Mouse (Mus musculus) hindbrain, embryonic 15.5 days (tissue): ENCODE results near the gene Plekhh3. TPM values are rescaled to one million over a fixed set of nuclear protein-coding genes. Genes with fewer than 3 reads are reported as not detected.
"Not testable (repeated sequence)": the region's sequence is repeated elsewhere in the genome, so short reads cannot be mapped to it uniquely, and the experiment has no call there.

ENCODE experiments used
- ATAC-seq: fragments of 200-750 bp; cut with Nextera tagmentation; 2 replicates; pipeline ENCODE4 v1.8.0; 2017; ENCODE audit warnings: low read depth, moderate number of reproducible peaks, moderate TSS enrichment; ENCODE audit not compliant: low FRiP score
- H3K27ac ChIP-seq: fragments of 300-500 bp; sonication (generic); replicated peaks from 2 replicates; pipeline ENCODE4 v1.5.1; 2015; ENCODE audit warnings: mild to moderate bottlenecking, inconsistent platforms
- H3K27me3 ChIP-seq: fragments of 300-500 bp; sonication (generic); 2 replicates; pipeline ENCODE4 v1.6.1; 2015; ENCODE audit warnings: control low read depth, inconsistent platforms
- H3K36me3 ChIP-seq: fragments of 300-500 bp; sonication (generic); 2 replicates; pipeline ENCODE4 v1.6.1; 2015; ENCODE audit warnings: control low read depth, inconsistent platforms
- H3K4me1 ChIP-seq: fragments of 300-500 bp; sonication (generic); replicated peaks from 2 replicates; pipeline ENCODE4 v1.6.1; 2015; ENCODE audit warnings: control low read depth, inconsistent platforms
- H3K4me2 ChIP-seq: fragments of 300-500 bp; sonication (generic); 2 replicates; pipeline ENCODE4 v1.6.1; 2015; ENCODE audit warnings: moderate library complexity, mild to moderate bottlenecking, inconsistent platforms
- H3K4me3 ChIP-seq: fragments of 300-500 bp; sonication (generic); 2 replicates; pipeline ENCODE4 v1.5.1; 2015; ENCODE audit warnings: mild to moderate bottlenecking, inconsistent platforms
- H3K9ac ChIP-seq: fragments of 300-500 bp; sonication (generic); 2 replicates; pipeline ENCODE4 v1.6.1; 2015; ENCODE audit warnings: inconsistent platforms
- H3K9me3 ChIP-seq: fragments of 300-500 bp; sonication (generic); 2 replicates; pipeline ENCODE4 v1.6.1; 2016; ENCODE audit warnings: control low read depth, inconsistent platforms
- WGBS: fragments of 180-500 bp; shearing (Covaris S2); methylation state at CpG from one replicate; pipeline ENCODE4 v1.1.7; 2015; 5-methylcytosine and 5-hydroxymethylcytosine counted together
- polyA plus RNA-seq: library from polyadenylated mRNA; unstranded; fragments of >200 nt; fragmentation: Nextera tagmentation; extraction: Ambion mirVana; gene quantifications from 2 replicates; pipeline ENCODE4 v1.2.1, GENCODE M21; 2015

Plekhh3 gene
- polyA plus RNA-seq, 1 experiment from 2014 or later = 11.8 TPM

DNA sequence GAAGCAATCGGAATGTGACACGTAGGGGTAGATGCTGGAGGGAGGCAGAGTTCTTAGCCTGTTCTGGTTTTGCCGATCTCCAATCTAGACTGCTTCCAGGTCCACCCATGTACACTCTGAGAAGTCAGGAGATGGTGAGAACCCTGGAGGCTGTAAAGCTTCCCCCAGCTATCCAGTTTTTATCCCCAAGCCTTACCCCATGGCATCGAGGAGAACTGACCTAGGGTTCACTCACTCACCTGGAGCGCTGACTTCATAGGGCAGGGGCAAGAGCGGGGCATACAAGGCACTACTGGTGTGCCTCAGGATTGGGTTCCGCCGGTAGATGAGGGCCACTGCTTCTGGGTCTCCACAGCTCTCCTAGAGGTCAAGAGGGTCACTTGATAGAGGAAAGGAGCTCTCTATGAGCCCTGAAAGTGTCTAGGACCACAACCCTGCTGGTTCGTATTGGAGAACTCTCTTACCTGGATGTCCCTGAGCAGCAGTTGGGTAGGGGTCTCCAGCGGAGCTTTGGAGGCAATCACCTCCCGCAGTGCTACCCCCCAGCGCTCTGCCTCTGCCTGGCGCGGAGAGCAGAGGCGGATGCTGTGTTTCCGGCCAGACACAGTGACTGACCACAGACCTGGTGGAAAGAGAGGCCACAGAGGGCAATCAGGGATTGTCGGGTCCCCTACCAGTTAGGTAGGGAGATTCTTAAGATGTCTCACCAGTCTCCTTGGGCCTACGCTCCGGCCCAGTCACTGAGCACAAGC is 3.8 kb downstream of the Plekhh3 start:
- Histone ChIP-seq H3K9ac (no peak overlapping the region), H3K27me3 (peaks cover 62% of the 10 kb centered on the region), H3K36me3 (peaks cover 22% of the 10 kb centered on the region), H3K4me1 (peaks cover 40% of the 10 kb centered on the region), H3K4me3 (no peak overlapping the region), H3K9me3 (no peaks in the 10 kb centered on the region), H3K4me2 (no peak overlapping the region), H3K27ac (no peak overlapping the region)
- WGBS = 64% methylated on average over 19 of the region's 19 CpGs
- ATAC-seq = no peak

DNA sequence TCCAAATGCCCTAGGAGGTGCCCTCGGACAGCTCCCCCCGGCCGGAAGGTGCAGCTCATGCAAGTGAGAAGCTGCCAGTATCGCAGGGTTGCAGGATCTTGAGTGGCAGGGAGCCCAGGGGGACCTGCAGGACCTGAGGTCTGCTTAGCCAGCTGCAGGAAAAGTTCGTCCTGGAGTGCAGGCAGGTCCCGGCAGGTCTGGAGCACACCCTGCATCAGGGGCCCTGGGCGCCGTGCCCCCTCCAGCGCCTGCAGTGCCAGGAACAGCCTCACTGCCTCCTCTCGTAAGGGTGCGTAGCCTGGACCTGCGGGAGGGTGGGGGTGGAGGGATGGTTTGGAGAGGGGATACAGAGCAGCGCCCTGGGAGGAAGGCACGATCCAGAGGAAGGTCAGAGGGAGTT is 4.8 kb downstream of the Plekhh3 start:
- no peak for ATAC-seq
- no peaks in the 10 kb centered on the region for H3K9me3 ChIP-seq
- H3K36me3 ChIP-seq = peaks cover 28% of the 10 kb centered on the region
- H3K4me3 ChIP-seq = no peak overlapping the region
- peaks cover 62% of the 10 kb centered on the region for H3K27me3 ChIP-seq
- 60% methylated on average over 14 of the region's 14 CpGs for WGBS
- H3K9ac ChIP-seq = no peak overlapping the region
- no peak overlapping the region for H3K4me2 ChIP-seq
- H3K27ac ChIP-seq = no peak overlapping the region
- H3K4me1 ChIP-seq = peaks cover 31% of the 10 kb centered on the region

DNA sequence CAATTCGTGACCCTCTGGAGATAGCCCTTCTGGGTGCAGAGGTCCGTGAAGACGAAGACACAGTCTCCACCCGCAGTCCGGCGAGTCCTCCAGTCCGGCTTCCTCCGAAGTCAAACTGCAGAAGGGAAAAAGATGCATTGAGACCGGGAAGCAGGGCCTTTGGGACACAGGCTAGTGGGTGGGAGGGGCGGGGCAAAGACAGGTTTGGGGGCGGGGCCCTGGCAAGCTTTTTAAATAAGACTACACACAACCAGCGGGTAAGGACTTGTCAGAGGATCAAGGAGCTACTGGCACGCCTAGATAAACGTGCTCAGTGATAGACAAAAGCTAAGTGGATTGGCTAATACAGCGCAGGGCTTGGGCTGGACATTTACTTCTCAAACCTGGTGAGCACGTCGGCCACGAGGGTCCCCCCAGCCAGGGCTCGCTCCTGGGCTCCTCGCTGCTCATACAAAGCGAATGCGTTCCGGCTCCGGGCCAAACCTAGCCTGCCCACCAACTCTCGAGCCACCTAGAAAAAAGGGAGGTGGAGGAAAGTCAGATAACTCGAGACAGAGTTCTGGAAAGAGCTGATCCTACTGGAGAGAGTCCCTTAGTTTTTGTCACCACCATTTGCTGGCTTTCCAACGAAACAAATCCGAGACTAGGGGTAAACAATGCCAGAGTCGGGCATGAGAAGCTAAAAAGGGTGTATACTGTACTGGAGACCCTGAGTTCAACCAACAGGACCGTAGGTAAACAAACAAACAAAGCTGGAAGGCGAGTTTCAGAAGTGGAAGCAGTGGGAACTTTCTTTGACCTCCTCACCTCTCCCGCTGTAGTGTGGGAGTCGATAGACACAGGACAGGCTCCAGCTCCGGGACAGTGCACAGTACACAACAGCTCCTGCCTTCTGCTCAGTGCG is 6.2 kb downstream of the Plekhh3 start:
- no peak for ATAC-seq
- Histone ChIP-seq H3K27me3 (peaks cover 62% of the 10 kb centered on the region), H3K36me3 (peaks cover 28% of the 10 kb centered on the region), H3K27ac (no peak overlapping the region), H3K9ac (no peak overlapping the region), H3K4me3 (no peak overlapping the region), H3K4me1 (peaks cover 23% of the 10 kb centered on the region), H3K9me3 (no peaks in the 10 kb centered on the region), H3K4me2 (peak overlapping the region; percentile 44)
- 28% methylated on average over 35 of the region's 35 CpGs for WGBS

DNA sequence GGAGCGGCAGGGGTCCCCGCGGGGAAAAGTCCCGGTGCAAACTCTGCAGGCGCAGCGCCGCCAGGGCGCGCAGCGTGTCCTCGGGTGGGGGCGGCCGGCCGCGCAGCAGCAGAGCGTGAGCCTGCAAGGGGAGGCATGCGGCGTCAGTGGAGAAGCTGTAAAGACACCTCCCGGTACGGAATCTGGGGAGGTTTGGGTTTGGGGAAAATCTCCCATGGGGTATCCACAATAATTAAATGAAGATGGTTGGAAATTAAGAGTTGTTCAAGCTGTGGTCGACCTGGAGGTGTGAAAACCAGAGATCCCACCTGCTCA is 6.8 kb downstream of the Plekhh3 start:
- peaks cover 59% of the 10 kb centered on the region for H3K27me3 ChIP-seq

DNA sequence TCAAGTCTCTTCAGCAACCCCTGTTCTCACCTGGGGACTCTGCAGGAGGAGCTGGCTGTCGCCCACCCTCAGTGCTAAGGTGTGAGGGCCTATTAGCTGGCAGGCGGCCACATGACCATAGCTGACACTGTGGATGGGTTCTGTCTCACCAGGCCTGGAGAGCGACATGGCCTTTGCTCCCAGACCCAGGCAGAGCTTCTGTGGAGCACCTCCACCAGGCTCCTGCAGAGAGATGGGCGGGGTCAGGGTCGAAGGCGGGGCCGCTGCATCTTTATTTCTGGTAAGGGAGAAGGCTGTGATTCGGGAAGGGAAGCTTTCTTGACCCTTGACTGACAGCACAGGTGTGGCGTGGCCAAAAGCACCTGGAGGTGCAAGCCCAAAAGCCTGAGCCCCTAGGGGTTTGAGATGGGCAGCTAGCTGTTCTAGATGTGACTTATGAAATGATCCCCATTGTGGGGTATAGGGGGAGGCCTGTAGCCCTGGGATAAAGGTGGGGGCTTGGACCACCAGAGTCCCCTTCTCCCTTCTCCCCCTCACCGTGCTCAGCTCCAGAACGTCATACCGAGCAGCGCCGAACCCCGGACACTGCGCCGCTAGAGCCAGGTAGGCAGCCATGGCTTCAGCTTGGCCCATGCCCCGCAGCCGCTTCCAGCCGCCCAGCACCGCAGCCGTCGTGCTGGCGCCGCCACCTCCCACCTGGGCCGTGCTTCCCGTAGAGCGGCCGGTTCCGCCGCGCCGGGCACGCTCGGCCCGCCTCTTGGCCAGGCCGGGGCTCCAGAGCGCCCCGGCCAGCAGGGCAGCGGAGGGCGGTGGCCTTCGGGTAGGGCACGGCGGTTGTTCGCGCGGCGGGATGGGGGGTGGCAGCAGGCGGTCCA is 7.4 kb downstream of the Plekhh3 start:
- WGBS = 19% methylated on average over 48 of the region's 49 CpGs

More for the DNA sequence above, 6.8 kb downstream of the Plekhh3 start:
- ATAC-seq = no peak
- Histone ChIP-seq H3K36me3 (peaks cover 28% of the 10 kb centered on the region), H3K4me2 (peak overlapping the region; percentile 44), H3K27ac (no peak overlapping the region), H3K4me1 (peaks cover 17% of the 10 kb centered on the region), H3K9ac (no peak overlapping the region), H3K9me3 (no peaks in the 10 kb centered on the region), H3K4me3 (peak overlapping the region; percentile 21)
- 14% methylated on average over 21 of the region's 21 CpGs for WGBS

DNA sequence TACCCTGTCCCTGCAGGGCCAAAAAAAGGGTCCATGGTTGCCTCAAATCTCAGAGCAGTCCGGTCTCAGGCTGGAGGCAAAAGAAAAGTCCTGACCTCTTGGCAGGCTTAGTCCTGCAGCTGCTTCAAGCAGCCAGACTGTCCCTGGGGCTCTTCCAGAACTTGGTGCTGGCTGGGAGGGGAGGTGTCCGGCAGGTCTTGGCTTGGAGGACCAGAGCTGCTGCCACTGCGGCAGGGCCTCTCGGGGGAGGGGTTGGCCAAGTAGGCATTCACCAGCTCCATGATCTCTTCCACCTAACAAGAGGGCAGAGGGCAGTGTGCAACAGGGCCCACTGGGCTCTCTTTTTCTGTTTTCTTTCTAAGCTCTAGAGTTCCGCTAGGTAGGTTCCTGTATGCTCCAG is 8.4 kb downstream of the Plekhh3 start:
- Histone ChIP-seq H3K4me2 (no peak overlapping the region), H3K27me3 (peaks cover 51% of the 10 kb centered on the region), H3K36me3 (peaks cover 32% of the 10 kb centered on the region), H3K9ac (no peak overlapping the region), H3K9me3 (no peaks in the 10 kb centered on the region), H3K4me3 (no peak overlapping the region), H3K27ac (no peak overlapping the region), H3K4me1 (peaks cover 8% of the 10 kb centered on the region; the same call in 1 of the 2 replicates)
- 41% methylated on average over 5 of the region's 5 CpGs for WGBS
- no peak; the same call in 1 of the 2 replicates for ATAC-seq

More for the DNA sequence above, 7.4 kb downstream of the Plekhh3 start:
- H3K9ac ChIP-seq = no peak overlapping the region
- peak overlapping the region; percentile 44 for H3K4me2 ChIP-seq
- no peak for ATAC-seq
- H3K27ac ChIP-seq = no peak overlapping the region
- peaks cover 28% of the 10 kb centered on the region for H3K36me3 ChIP-seq
- H3K27me3 ChIP-seq = peaks cover 59% of the 10 kb centered on the region
- H3K9me3 ChIP-seq = no peaks in the 10 kb centered on the region
- peaks cover 11% of the 10 kb centered on the region for H3K4me1 ChIP-seq
- H3K4me3 ChIP-seq = peak overlapping the region; percentile 21

DNA sequence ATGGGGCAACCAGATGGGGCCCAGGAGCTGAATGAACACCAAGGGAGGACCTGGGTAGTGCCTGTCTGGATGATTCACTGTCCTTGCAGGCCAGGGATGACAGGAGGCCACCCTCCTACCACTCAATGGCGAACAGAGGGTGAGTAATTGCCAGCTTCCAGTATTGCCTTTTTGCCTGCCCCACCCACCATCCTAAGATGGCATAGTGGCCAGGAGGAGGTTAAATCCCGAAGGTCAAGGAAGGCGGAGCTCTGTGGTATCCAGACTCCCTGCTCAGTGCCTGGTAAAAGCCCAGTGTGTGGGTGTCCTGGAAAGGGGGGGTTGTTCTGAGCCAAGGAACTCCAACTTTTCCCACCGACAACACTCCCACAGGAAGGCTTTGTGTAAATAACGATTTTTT is 8.8 kb downstream of the Plekhh3 start:
- Histone ChIP-seq H3K27me3 (peaks cover 46% of the 10 kb centered on the region), H3K36me3 (peaks cover 27% of the 10 kb centered on the region), H3K4me1 (peaks cover 8% of the 10 kb centered on the region; the same call in 1 of the 2 replicates), H3K9ac (no peak overlapping the region), H3K9me3 (no peaks in the 10 kb centered on the region), H3K27ac (no peak overlapping the region), H3K4me3 (no peak overlapping the region), H3K4me2 (no peak overlapping the region)
- 56% methylated on average over 5 of the region's 5 CpGs for WGBS
- no peak; the same call in 1 of the 2 replicates for ATAC-seq

DNA sequence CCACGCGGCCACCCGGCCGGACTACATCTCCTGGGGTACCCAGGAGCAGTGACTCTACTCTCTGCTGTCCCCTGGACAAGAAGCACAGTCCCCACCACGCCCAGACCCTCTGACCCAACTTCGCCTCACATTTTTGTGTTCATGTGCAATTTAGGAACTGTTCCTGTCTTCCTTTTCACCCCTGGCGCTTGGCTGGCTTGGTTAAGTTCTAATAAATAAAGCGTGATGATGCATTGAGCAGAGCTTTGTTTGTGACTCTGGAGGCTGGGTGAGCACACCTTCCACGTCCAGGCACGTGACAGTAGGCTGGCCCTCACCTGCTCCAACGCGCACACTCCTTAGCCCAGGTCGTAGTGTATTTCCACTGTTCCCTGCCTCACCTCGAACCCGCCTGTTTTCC is 9.6 kb downstream of the Plekhh3 start:
- Histone ChIP-seq H3K4me2 (no peak overlapping the region), H3K9me3 (no peaks in the 10 kb centered on the region), H3K27ac (no peak overlapping the region), H3K36me3 (peaks cover 20% of the 10 kb centered on the region; the same call in 1 of the 2 replicates), H3K9ac (no peak overlapping the region), H3K4me1 (peaks cover 10% of the 10 kb centered on the region), H3K27me3 (peaks cover 39% of the 10 kb centered on the region), H3K4me3 (no peak overlapping the region)
- no peak for ATAC-seq
- 91% methylated on average over 15 of the region's 15 CpGs for WGBS

DNA sequence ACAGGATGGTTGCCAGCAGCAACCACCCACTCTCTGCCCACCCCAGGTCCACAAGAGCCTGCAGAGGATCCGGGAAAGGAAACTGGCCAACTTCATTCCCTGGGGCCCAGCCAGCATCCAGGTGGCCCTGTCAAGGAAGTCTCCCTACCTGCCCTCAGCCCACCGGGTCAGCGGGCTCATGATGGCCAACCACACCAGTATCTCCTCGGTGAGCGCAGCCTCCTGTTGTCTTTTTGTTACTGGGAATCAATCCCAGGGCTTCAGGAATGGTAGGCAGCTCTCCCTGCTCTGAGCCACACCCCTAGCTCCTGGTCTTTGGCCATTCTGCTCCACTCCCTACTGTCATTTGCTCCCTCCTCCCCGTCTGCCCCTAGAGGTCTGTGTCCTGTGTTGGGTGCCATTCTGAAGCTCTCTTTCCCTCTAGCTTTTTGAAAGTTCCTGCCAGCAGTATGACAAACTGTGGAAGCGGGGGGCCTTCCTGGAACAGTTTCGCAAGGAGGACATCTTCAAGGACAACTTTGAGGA is 10.1 kb downstream of the Plekhh3 start:
- H3K27me3 ChIP-seq = peaks cover 34% of the 10 kb centered on the region
- ATAC-seq = not testable (repeated sequence)

DNA sequence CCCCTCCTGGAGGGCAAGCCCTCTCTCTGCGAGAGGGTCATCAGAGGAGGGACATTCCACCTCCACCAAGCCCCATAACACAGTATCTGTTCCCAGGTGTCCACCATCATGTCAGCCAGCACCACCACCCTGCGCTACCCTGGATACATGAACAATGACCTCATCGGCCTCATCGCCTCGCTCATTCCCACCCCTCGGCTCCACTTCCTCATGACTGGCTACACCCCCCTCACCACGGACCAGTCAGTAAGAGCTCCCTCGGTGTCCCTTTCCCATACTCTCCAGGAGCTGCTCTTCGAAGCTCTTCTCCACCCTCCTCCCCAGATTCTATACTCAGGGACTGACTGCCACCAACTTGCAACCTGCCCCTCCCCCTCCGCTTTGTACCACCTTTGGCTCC is 11.0 kb downstream of the Plekhh3 start:
- Histone ChIP-seq H3K27me3 (peaks cover 26% of the 10 kb centered on the region), H3K4me1 (peaks cover 20% of the 10 kb centered on the region), H3K36me3 (0 out of 2 replicates have a peak, but pooled peaks cover 11% of the 10 kb centered on the region)
- not testable (repeated sequence) for H3K4me2 ChIP-seq, H3K9me3 ChIP-seq, ATAC-seq, H3K4me3 ChIP-seq, H3K27ac ChIP-seq, H3K9ac ChIP-seq
- WGBS = 81% methylated on average over 10 of the region's 10 CpGs

More for the DNA sequence above, 10.1 kb downstream of the Plekhh3 start:
- H3K4me2 ChIP-seq, H3K9me3 ChIP-seq, H3K4me3 ChIP-seq, H3K27ac ChIP-seq, H3K9ac ChIP-seq: not testable (repeated sequence)
- H3K36me3 ChIP-seq = 0 out of 2 replicates have a peak, but pooled peaks cover 16% of the 10 kb centered on the region
- H3K4me1 ChIP-seq = peaks cover 15% of the 10 kb centered on the region
- WGBS = 79% methylated on average over 8 of the region's 8 CpGs

DNA sequence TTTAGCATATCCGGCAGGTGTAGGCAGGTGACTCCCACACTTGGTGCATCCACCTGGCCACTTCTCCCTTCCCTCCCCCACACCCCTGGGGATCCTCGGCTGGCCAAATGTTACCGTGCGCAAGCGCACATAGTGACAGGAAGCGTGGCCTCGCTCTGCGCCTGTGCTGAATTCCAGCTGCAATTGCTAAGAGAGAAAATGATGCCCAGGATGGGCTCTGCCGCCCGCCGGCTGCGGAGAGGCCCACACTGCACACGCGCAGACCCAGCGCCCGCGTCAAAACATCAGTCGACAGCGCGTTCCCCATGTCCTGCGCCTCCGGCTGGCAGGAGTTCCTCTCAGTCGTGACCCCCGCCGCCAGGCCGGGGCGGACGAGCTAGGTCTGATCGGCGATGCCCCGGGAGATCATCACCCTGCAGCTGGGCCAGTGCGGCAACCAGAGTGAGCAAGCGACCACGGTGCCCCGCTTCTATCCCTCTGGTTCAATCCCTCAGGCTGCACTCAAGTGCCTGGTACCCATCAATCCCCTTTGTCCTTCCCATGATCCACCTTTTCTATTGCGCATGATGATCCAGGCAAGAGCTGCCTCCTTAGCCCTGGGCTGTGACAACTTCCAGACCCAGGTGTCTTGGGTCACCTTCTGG is 15.3 kb downstream of the Plekhh3 start, which contains the start of gene Tubg2:
TSS of gene Tubg2 (plus strand) at position 180 of the 644 bp plus-strand sequence.
- Histone ChIP-seq H3K4me2 (peak within 1 kb of the TSS; percentile 92), H3K4me1 (peaks cover 14% of the 10 kb centered on the region), H3K27me3 (no peaks in the 10 kb centered on the region), H3K9me3 (no peaks in the 10 kb centered on the region), H3K36me3 (0 out of 2 replicates have a peak, but pooled peaks cover 6% of the 10 kb centered on the region), H3K9ac (peak within 1 kb of the TSS; percentile 70), H3K27ac (peak within 1 kb of the TSS; percentile 95), H3K4me3 (peak within 1 kb of the TSS; percentile 51)
- ATAC-seq = peak; percentile 94
- WGBS = 1% methylated on average over 36 of the region's 36 CpGs
